Mouse (Mus musculus) G1E-ER4 (cell line): ENCODE measurements around the gene Ube2g2. TPM values are rescaled to one million over a fixed set of nuclear protein-coding genes. Genes with fewer than 3 reads are reported as not detected.

Source experiments
- GATA1 ChIP-seq: IDR thresholded peaks from one replicate; pipeline ENCODE4 v1.8.0; 2012; ENCODE audit warnings: low read length, inconsistent platforms
- polyA plus RNA-seq: library from polyadenylated mRNA; stranded (reverse); fragments of >175 nt; gene quantifications from 2 replicates; pipeline ENCODE4 v1.2.3, GENCODE M21; 2012

Gene Ube2g2
- polyA plus RNA-seq, 1 experiment: 30.8 TPM

DNA sequence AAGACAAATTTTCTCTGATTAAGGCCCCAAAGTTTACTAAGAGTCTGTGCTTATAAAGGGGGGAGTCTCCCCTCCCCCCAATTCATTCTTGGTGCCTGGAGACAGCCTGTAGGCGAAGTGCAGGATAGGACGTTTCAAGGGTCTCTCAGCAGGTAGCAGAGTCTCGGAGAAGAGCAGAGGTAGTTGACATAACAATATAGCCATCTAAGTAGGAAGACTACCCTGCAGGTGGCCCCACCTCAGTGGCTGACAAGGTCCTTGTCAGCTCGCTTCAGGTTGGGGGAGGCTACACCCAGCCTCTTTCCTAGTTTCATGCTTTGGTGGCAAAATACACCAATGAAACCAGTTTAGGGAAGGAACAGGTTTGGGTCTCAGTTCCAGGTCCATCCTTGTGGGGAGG is 19.1 kb upstream of the Ube2g2 start:
- no peak for TF ChIP-seq GATA1

DNA sequence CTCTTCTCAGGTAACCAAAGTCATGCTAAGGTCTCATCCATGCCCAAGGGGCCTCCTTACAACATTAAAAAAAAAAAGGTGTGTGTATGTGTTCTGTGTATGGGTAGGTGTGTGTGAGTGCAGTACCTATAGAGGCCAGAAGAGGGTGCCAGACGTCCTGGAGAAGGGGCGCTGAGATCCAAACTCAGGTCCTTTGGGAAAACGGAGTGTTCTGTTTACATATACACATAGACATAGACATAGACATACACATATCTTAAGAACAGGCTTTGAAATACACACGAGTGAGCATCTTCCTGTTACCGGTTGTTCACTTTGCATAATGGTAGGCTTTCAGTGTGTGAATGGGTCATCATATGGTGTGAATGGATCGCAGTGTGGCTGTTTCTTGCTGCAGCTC is 18.0 kb upstream of the Ube2g2 start:
- no peak for TF ChIP-seq GATA1

DNA sequence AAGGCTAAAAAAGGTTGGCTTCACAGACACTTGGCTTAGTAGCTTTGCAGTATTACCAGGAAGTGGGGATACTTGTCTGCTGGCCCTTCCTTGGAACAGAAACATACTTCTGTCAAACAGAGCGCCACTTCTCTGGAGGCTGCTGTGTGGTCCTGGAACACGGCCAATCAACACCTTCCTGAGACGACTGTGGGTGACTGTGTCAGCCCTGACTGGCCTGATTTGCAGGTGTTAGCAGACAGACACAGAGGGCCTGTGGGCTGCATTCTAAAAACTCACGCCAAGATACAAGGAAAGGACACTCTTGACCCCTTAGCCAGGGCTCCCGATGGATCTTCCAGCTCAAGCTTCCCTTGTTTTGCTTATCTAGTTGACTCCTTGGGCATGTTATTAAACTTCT is 17.1 kb upstream of the Ube2g2 start:
- no peak for TF ChIP-seq GATA1

DNA sequence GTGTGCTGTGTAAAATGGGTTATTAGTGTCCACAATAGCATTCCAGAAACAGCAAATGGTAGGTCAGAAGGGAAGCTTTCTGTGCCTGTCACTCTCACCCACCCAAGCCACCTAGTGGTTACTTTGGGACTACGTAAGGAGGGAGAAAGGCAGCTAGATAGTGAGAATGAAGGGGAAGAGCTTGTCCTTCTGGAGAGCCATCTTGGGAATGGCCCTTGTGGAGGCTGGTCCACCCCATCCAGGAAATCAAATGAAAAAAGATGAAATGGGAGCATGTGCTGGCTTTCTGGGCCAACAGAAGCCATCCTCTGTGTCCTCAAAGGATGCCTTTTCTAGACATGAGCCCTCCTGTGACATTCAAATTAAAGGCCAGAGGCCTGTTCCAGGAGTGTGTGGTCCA is 16.7 kb upstream of the Ube2g2 start:
- no peak for TF ChIP-seq GATA1

DNA sequence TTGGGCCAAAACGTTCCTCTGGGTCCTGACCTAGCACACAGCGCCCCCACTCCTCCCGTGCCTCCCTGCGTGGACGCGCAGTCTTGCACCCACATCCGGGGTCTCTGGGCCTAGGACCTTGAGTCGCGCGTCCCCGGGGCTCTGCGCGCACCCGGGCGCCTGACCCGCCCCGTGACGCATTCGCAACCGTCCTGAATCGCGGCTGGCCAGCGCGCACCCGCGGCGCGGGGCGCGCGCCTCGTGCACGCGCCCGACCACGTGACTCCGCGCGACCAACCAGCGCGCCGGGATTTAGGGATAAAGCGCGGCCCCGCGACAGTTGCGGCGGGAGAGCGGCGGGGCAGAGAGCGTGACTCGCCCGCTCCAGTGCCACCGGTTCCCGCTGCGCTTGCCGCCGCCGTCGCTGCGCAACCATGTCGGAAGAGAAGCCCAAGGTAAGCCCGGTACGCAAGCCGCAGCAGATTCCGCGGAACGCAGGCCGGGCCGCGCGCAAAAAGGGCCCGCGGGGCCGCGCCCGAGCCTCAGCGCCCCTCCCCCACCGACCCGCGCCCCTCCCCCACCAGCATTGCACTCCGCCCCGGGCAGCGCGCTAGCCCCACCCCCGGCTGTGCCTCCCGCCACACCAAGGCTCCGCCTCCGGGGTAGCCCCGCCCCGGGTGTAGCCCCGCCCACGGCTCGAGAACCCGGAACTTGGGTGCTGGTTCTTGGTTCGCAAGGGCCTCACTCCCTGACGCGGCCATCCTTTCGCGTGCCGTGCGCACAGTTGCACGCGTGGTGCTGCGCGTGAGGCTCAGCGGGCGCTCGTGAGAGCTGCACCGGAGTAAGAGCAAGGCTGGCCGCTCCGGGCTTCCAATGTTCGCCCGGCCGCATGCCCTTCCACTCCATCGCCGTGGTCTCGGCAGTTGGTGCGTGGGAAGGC is 15.9 kb upstream of the Ube2g2 start, which contains the start of the genes Sumo3 and Gm49325:
Sumo3 (plus strand) TSS at position 190 of the 919 bp plus-strand sequence.
Gm49325 (plus strand) TSS at position 290 of the 919 bp plus-strand sequence.
- TF ChIP-seq GATA1: no peak

DNA sequence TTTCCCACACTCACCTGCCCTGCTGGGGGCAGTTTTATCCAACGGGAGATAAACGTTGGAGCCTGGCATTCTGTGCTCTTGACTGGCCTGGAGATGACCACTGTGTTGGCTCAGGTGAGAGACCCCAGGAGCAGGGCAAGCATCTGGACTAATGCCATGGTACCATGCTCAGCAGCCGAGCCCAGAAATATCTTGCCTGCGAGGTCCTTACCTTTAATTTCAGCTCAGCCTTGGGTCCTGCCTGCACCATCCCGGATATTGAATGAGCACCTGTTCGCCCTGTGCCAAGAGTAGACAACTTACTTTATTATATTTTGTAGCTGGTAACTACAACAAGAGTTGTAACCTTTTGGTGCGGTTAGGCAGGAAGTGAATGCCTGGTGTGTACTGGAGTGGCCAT is 15.2 kb upstream of the Ube2g2 start:
- no peak for TF ChIP-seq GATA1

DNA sequence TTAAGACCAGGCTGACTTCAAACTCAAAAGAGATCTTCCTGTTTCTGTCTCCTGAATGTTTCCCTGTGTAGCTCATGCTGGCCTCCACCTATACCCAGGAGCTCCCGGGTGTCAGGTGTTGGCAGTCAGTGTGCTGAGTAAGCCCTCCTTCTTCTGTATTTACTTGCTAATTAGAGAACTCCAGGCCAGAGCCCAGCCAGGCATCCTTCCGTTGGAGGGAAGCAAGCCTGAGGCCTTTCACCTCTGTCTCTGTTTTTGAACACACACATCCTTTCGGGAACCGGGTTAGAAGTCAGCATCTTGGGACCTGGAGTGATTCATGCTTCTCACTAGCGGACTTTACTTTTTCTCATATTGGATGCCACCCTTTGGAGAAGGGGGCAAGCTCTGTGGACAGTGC is 14.6 kb upstream of the Ube2g2 start:
- no peak for TF ChIP-seq GATA1

DNA sequence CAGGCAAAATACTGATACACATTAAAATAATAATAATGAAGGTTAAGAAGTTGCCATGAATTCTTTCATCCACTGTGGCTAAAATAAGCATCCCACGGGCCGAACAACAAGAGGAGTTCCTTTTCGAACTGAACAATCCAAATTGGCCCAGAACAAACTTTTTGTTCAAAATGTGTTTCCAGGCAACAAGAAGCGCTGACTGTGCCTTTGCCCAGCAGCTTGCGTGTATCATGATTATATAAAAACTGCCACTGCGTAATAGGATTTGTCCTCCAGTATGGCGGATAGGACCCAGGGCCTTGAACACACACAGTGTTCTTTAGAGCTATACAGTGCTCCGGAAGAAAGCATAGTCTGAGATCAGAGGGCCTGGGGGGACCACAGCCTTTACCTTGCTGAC is 13.5 kb upstream of the Ube2g2 start:
- no peak for TF ChIP-seq GATA1

DNA sequence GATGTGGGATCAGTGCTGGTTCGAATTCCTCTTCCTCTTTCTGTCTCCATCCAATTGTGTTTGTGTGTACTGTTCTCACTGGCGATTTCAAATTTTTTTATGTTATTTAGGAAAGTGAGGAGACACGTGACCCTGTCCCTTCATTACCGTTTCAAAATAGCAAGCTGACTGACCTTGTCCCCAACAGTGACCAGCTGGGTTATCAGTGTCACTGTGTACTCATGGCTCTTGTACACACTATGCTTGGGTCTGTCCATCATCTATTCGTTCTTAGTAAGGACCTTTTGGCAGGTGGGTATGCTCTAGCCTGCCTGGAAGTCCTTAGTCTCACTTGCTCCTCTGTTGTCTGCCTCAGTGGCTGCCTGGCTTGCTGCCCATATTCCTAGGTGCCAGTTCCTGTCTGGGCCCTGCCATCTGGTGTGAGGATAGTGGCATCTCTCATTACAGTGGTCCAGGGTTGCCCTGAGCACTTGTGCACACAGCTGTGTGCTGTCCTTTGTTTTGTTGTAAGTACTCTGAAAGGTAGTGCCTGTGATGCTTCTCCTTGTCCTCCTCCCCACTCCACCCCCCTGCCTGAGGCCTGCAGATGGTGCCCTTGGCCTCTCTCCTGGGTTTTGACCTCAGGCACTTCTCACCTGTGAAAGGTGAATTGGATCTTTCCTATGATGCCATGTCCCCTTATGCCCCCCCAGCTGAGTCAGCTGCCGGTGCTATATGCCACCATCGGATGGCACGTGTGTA is 11.7 kb upstream of the Ube2g2 start:
- no peak for TF ChIP-seq GATA1

DNA sequence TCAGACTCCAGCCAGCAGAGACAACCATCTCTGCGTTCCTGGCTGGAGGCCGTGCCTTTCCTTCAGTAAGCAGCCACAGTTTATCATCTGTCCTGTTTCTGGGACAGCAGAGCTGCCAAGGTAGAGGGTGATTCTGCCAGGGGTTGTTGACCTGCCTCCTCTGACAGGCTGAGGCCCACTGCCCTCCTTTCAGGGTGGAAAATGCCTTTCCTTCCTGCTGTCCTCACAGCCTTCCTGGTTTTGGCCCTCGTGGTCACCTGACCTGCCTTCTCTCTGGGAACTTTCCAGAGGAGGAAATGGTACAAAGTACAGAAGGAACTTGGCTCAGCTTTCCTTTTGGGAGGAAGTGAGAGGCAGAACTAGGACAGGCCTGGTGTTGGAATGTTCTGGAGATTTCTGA is 8.7 kb upstream of the Ube2g2 start:
- no peak for TF ChIP-seq GATA1

DNA sequence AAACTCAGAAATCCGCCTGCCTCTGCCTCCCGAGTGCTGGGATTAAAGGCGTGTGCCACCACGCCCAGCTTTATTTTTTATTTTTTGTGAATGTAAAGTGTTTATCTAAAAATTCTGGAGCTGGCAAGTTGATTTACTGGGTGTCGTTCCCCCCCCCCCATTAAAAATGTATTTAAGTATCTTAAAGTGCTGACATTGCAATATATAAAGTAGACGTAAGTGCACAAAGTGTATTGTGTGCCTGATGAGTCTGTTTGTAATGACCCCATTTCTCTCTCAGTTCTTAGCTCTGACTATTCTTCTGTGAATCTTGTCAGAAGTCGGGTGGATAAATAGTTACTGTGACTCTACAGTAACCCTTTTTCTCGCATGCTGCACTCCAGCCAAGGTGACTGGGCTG is 6.4 kb upstream of the Ube2g2 start:
- TF ChIP-seq GATA1: no peak

DNA sequence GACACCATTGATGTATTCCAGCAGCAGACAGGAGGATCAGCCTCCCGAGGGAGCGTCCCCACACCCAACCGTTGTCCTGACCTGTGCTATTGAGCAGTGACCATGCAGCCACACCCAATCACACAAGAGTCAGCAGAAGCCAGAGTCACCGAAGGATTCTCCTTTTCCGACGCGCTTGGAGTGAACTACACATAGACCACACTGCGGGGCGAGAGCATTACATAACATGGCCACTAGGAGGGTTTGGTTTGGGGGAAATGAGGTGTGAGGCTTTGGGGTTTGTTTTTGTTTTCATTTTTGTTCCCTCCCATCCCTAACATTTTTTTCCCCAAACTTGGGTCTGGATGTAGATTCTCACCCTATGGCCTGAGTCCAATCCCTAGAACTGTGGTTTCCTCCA is 5.9 kb upstream of the Ube2g2 start:
- TF ChIP-seq GATA1: no peak

DNA sequence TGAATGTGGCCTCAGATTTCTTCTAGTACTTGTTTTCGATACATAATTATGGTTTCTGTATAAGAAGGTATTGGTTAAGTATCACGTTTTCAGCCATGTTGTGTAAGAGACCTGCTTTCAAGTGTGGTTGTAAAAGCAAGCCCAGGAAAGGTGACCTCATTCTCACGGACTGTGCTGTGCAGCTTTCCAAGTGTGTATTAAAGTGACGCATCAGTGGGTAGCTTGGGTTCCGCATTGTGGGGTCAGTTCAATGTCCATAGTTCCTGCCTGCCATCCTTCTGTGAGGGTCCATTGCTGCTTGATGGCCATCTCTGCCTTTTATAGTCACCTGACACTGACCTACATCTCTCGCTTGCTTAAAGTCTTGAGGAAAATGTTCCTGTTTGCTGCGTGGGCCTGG is 5.1 kb upstream of the Ube2g2 start:
- no peak for TF ChIP-seq GATA1

DNA sequence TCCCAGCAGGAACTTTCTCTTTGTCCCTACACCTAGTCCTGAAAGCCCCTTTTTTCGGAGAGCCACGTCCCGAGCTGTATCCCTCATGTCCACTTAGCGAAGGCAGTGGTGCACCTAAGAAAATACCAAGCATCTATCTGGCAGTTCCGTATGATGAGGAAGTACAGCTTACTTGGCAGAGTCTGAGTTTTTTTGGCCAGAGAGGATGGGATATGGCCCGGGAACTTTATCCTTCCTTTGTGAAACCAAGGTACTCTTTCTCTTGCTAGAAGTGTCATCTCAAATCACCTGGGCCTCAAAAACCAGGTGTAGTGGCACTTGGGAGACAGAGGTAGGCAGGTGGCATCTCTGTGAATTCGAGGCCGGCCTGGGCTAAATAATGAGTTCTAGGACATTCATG is 529 bp upstream of the Ube2g2 start:
- no peak for TF ChIP-seq GATA1

DNA sequence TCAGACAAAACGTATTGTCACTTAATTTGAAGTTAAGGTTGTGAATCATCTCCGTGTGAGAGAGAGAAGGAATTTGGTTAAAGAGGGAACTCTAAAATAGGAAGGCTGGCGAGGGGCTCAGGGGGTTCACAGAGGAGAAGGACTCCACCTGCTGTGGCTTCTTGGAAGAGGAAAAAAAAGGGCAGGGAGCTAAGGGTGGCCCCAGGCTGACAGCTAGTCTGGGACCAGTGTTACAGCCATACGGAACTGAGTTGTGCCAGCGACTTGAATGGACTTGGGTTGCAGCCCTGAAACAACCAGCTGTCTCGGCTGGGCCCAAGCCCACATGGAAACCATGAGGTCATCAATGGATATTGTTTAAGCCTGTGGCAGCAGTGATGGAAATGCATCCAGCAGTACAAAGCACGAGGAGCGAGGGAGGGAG is 1.0 kb downstream of the Ube2g2 start:
- TF ChIP-seq GATA1: no peak

DNA sequence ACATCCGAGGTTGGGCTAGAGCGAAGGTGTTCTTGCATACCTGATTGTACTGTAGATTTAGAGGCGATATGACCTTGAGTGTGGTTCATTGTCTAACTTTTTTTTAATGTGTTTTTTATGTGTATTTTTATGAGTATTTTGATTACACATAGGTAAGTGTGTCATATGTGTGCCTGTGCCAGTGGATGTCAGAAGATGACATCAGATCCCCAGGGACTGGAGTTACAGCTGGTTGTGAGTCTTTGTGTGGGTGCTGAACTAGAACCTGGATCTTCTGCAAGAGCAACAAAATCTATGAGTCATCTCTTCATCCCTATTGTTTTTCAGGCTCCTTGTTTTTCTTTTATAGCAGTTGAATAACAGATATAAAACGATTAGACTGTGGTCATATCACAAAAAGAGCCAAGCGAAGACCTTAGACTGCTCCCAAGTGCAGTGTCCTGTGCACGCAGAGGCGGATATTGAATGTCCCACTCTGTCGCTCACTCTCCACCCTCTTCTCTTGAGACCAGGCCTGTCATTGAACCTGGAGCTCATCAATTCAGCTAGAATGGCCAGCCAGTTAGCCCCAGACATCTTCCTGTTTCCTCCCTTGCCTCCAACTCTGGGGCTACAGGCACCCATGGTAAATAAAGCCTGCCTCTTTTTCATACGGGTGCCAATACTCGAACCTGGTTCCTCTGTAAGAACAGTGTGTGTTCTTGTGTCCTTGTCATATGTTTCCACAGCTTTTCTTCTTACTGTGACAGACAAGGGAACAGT is 1.7 kb downstream of the Ube2g2 start:
- TF ChIP-seq GATA1: no peak
